Mouse (Mus musculus): ENCODE measurements around the gene Rai2.

- TF ChIP-seq CTCF (IDR thresholded peaks at IDR 0.05; ENCODE audit: extremely low read depth, insufficient read length, insufficient replicate concordance, low read depth, low read length) = no peak
- TF ChIP-seq POLR2A (IDR thresholded peaks at IDR 0.05; ENCODE audit: low read depth, low read length) = no peak
Measured at GRCm38 (mm10) chrX:161717764-161718382, 1.0 kb downstream of the Rai2 start.

Data from small intestine, adult 2 months (tissue).